Mouse (Mus musculus): ENCODE measurements around the gene Corin. TPM values are rescaled to one million over a fixed set of nuclear protein-coding genes. Genes with fewer than 3 reads are reported as not detected.
A peak's percentile ranks its signal among the peaks of the same experiment; 100 is the strongest.

Gene Corin
- polyA plus RNA-seq, 1 experiment from 2014 or later, result 4.0 TPM

- no peaks in the 10 kb centered on the region for H3K9me3 ChIP-seq
- no peak for ATAC-seq (ENCODE audit: low FRiP score, low read depth)
- no peak overlapping the region for H3K4me2 ChIP-seq (replicated peaks)
- no peak overlapping the region for H3K4me3 ChIP-seq
- H3K27me3 ChIP-seq, result no peaks in the 10 kb centered on the region
- H3K27ac ChIP-seq, result no peak overlapping the region
- 47% methylated on average over 4 of the region's 4 CpGs for WGBS
- H3K36me3 ChIP-seq, result no peaks in the 10 kb centered on the region
- no peak overlapping the region for H3K9ac ChIP-seq
- H3K4me1 ChIP-seq, result no peaks in the 10 kb centered on the region
Measured at GRCm38 (mm10) chr5:72365801-72366200, 138.5 kb downstream of the Corin start.

- Histone ChIP-seq H3K9me3 (no peaks in the 10 kb centered on the region), H3K9ac (no peak overlapping the region), H3K4me1 (no peaks in the 10 kb centered on the region), H3K4me2 (replicated peaks) (no peak overlapping the region), H3K27me3 (no peaks in the 10 kb centered on the region), H3K36me3 (no peaks in the 10 kb centered on the region), H3K4me3 (no peak overlapping the region), H3K27ac (no peak overlapping the region)
- no peak for ATAC-seq (ENCODE audit: low FRiP score, low read depth)
- 77% methylated on average over 3 of the region's 3 CpGs for WGBS
Measured at GRCm38 (mm10) chr5:72363838-72364237, 140.4 kb downstream of the Corin start.

- no peaks in the 10 kb centered on the region for H3K4me1 ChIP-seq
- 62% methylated on average over 4 of the region's 4 CpGs for WGBS
- H3K9me3 ChIP-seq, result no peaks in the 10 kb centered on the region
- no peak overlapping the region for H3K27ac ChIP-seq
- H3K9ac ChIP-seq, result no peak overlapping the region
- H3K36me3 ChIP-seq, result no peaks in the 10 kb centered on the region
- no peak overlapping the region for H3K4me2 ChIP-seq (replicated peaks)
- no peak overlapping the region for H3K4me3 ChIP-seq
- ATAC-seq (ENCODE audit: low FRiP score, low read depth), result no peak
- no peaks in the 10 kb centered on the region for H3K27me3 ChIP-seq
Measured at GRCm38 (mm10) chr5:72353746-72354145, 150.5 kb downstream of the Corin start.

DNA sequence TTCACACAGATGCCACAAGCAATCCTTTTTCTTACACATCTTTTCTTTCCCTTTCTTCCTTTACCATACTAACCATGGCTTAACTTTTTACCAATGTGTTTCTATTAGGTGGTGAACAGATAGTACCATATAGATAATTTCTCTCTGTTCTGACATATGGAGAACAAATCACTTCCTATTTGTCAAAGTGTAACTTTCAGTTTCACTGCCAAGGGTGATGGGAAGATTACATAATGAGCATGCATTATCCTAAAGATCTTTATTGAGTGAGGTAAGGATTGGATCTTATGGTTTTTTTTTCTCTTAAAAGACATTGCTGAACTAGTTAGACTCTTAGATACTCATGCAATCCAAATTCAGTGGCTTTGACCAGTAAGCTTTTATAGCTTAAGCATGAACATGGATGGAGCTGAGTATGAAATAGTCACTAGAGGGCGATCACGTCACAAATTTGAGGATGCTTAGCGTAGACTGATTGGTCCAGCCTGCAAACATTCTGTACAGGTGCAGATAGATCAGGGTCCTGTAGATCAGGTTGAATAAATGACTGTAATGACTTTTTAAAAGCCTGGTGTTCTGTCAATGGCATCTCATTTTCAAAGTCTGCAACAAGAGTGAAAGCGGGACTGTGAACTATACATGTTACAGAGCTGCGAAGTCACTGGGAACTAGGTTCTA, 154.1 kb downstream of the Corin start:
- H3K4me3 ChIP-seq, result no peak overlapping the region
- no peaks in the 10 kb centered on the region for H3K9me3 ChIP-seq
- 32% methylated on average over 5 of the region's 5 CpGs for WGBS
- peak; percentile 81; the same call in 1 of the 2 replicates for ATAC-seq (ENCODE audit: low FRiP score, low read depth)
- H3K27me3 ChIP-seq, result no peaks in the 10 kb centered on the region
- no peaks in the 10 kb centered on the region for H3K4me1 ChIP-seq
- no peak overlapping the region for H3K9ac ChIP-seq
- H3K36me3 ChIP-seq, result no peaks in the 10 kb centered on the region
- H3K27ac ChIP-seq, result no peak overlapping the region
- no peak overlapping the region for H3K4me2 ChIP-seq (replicated peaks)

DNA sequence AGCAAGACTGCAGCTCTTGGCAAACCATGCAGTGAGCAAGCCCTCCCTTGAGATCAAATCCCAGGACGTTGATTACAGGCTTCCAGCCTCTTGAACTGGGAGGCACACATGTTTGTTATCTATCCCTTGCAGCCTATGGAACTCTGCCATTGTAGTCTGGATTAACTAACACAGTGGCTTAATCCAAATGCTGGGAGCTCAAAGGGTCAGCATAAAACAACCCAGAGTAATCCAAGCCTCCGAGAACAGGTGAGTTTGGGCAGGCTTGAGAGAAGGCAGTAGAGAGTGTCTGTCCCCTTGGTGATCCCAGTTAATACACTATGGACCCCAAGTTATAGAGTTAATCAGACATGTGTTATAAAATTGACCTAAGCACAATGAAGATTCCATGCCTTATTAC, 155.7 kb downstream of the Corin start:
- Histone ChIP-seq H3K4me1 (no peaks in the 10 kb centered on the region), H3K9ac (no peak overlapping the region), H3K4me3 (no peak overlapping the region), H3K9me3 (no peaks in the 10 kb centered on the region), H3K36me3 (no peaks in the 10 kb centered on the region), H3K27ac (no peak overlapping the region), H3K27me3 (no peaks in the 10 kb centered on the region), H3K4me2 (replicated peaks) (no peak overlapping the region)
- 60% methylated on average over 2 of the region's 2 CpGs for WGBS
- ATAC-seq (ENCODE audit: low FRiP score, low read depth), result no peak

GRCm38 (mm10) chr5:72335873-72336272, 168.4 kb downstream of the Corin start:
- Histone ChIP-seq H3K4me3 (no peak overlapping the region), H3K27ac (no peak overlapping the region), H3K4me2 (replicated peaks) (no peak overlapping the region), H3K9ac (no peak overlapping the region), H3K4me1 (no peaks in the 10 kb centered on the region), H3K36me3 (no peaks in the 10 kb centered on the region), H3K27me3 (no peaks in the 10 kb centered on the region), H3K9me3 (no peaks in the 10 kb centered on the region)
- WGBS, result 69% methylated on average over 5 of the region's 5 CpGs
- ATAC-seq (ENCODE audit: low FRiP score, low read depth), result no peak

DNA sequence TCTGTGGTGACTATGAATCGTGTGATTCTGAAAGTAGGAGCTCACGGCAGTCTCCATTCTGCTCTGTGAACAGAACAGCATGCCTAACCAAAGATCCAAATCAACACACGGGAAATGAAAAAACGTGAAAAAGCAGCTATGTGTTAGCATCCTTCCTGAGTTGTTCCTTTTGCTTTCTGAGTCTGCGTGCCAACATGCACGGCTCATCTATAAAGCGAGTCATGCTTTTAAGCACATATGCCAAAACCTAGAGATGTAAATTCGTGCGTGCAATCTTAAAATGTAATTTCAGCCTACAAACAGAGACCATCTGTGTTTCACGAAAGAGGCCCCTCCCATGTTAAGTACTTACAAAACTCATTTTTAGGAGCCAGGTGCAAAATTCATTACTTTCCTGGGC, 171.4 kb downstream of the Corin start:
- 59% methylated on average over 10 of the region's 10 CpGs for WGBS
- H3K4me1 ChIP-seq, result peaks cover 10% of the 10 kb centered on the region
- no peaks in the 10 kb centered on the region for H3K36me3 ChIP-seq
- H3K27me3 ChIP-seq, result no peaks in the 10 kb centered on the region
- no peak for ATAC-seq (ENCODE audit: low FRiP score, low read depth)
- no peak overlapping the region for H3K4me2 ChIP-seq (replicated peaks)
- H3K9me3 ChIP-seq, result no peaks in the 10 kb centered on the region
- no peak overlapping the region for H3K27ac ChIP-seq
- H3K4me3 ChIP-seq, result no peak overlapping the region
- H3K9ac ChIP-seq, result no peak overlapping the region

DNA sequence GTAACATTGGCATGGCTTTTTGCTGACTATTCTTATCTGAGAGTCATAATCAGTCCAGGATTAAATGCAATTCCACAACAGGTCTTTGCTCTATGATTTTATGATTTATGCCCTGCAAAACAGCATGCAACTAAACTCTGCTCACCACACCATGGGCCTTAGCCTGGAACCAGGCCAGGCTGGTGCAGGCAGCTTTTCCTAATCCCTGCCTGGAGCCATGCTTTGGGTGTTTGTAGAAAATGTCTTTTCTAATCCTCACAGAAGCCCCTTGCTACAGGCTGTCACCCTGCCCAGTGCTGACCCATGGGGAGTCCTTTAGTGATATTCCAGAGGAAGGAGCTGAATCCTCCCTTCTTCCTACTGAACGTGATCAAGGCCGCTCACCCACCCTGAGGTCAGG, 173.1 kb downstream of the Corin start:
- Histone ChIP-seq H3K36me3 (no peaks in the 10 kb centered on the region), H3K27me3 (no peaks in the 10 kb centered on the region), H3K4me3 (no peak overlapping the region), H3K4me1 (peaks cover 10% of the 10 kb centered on the region), H3K27ac (no peak overlapping the region), H3K9me3 (no peaks in the 10 kb centered on the region), H3K4me2 (replicated peaks) (no peak overlapping the region), H3K9ac (no peak overlapping the region)
- 52% methylated on average over 2 of the region's 2 CpGs for WGBS
- ATAC-seq (ENCODE audit: low FRiP score, low read depth), result no peak

DNA sequence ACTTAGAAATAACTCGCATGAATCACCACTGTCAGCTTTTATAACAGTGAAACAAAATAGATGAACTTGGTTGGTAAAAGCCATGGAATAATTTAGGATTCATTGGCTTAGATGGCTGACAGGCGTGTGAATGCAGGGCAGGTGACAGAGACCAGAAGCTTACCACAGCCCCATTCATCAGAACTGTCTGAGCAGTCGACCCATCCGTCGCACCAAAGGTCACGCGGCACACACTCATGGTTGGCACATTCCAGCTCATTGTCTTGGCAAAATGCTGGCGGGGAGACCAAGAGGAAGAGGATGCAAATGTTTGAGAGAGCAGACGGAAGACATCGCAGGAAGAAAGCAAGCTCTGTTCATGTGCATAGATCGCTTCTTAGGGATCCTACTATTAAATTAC, 173.6 kb downstream of the Corin start:
- no peaks in the 10 kb centered on the region for H3K9me3 ChIP-seq
- no peaks in the 10 kb centered on the region for H3K27me3 ChIP-seq
- WGBS, result 70% methylated on average over 11 of the region's 11 CpGs
- no peak overlapping the region for H3K4me3 ChIP-seq
- H3K36me3 ChIP-seq, result no peaks in the 10 kb centered on the region
- peaks cover 10% of the 10 kb centered on the region for H3K4me1 ChIP-seq
- no peak overlapping the region for H3K4me2 ChIP-seq (replicated peaks)
- ATAC-seq (ENCODE audit: low FRiP score, low read depth), result no peak
- H3K27ac ChIP-seq, result no peak overlapping the region
- no peak overlapping the region for H3K9ac ChIP-seq

- Histone ChIP-seq H3K27ac (no peak overlapping the region), H3K4me3 (no peak overlapping the region), H3K9me3 (no peaks in the 10 kb centered on the region), H3K9ac (no peak overlapping the region), H3K36me3 (no peaks in the 10 kb centered on the region), H3K4me1 (peaks cover 10% of the 10 kb centered on the region), H3K27me3 (no peaks in the 10 kb centered on the region), H3K4me2 (replicated peaks) (no peak overlapping the region)
- no peak for ATAC-seq (ENCODE audit: low FRiP score, low read depth)
- WGBS, result 26% methylated on average over 8 of the region's 8 CpGs
Measured at GRCm38 (mm10) chr5:72329453-72329852, 174.8 kb downstream of the Corin start.

GRCm38 (mm10) chr5:72315282-72315681, 189.0 kb downstream of the Corin start:
- ATAC-seq (ENCODE audit: low FRiP score, low read depth), result no peak
- 75% methylated on average over 4 of the region's 4 CpGs for whole genome bisulfite sequencing
- Histone ChIP-seq H3K27ac (no peak overlapping the region), H3K9ac (no peak overlapping the region), H3K27me3 (no peaks in the 10 kb centered on the region), H3K9me3 (no peaks in the 10 kb centered on the region), H3K4me2 (replicated peaks) (no peak overlapping the region), H3K4me3 (no peak overlapping the region), H3K4me1 (no peaks in the 10 kb centered on the region), H3K36me3 (no peaks in the 10 kb centered on the region)

DNA sequence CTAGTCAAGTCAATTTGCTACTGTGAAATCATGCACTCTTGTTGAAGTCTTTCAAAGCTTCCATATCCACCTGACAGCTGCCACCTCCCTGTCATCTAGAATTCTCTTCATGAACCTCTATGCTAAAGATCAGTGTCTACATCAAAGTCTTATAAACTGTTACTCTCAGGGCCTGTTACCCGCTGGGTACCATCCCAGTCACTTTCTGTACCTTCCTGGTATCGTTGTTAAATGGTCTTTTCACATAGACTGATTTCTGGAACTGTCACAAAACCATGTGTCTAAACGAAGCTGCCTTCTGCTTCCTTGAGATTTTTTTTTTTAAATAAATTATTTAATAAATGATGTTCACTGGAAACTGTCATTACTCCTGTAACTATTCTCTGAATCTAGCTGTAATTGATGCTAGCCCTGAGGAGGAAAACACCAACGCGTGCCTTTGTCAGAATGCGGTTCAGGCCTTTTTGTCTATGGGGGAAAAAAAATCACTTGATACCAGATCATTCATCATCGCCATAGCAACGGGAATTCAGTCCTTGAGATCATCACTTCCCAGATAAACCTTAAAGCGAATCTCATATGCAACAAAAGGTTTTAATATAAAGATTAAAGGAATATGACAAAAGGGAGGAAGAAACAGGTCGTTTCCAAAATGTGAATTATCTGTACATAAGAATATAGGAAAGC, 205.7 kb downstream of the Corin start:
- H3K36me3 ChIP-seq, result peaks cover 13% of the 10 kb centered on the region
- no peak for ATAC-seq (ENCODE audit: low FRiP score, low read depth)
- 86% methylated on average over 10 of the region's 10 CpGs for WGBS

DNA sequence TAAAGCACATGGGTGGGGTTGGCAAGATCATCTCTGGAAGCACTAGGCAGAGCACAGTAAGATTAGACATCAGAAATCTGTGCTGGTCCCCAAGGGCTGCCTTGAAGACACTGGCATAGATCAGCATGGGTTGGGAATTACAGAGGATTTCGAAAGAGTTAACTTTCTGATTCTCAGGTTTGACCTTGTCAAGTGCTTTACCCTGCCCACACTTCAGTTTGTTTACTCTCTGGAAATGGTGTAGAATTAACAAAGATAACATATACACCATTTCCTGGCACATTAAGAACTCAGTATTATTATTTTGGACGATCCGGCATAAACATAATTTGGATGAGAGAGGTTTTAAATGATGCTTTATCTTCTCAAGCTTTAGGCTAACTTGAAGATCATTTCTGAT, 219.2 kb downstream of the Corin start:
- H3K27ac ChIP-seq, result no peak overlapping the region
- peaks cover 15% of the 10 kb centered on the region for H3K36me3 ChIP-seq
- ATAC-seq (ENCODE audit: low FRiP score, low read depth), result no peak
- H3K9ac ChIP-seq, result no peak overlapping the region
- H3K9me3 ChIP-seq, result no peaks in the 10 kb centered on the region
- H3K4me3 ChIP-seq, result no peak overlapping the region
- 91% methylated on average over 3 of the region's 3 CpGs for WGBS
- no peak overlapping the region for H3K4me2 ChIP-seq (replicated peaks)
- no peaks in the 10 kb centered on the region for H3K27me3 ChIP-seq
- peaks cover 8% of the 10 kb centered on the region for H3K4me1 ChIP-seq

More for the DNA sequence above, 205.7 kb downstream of the Corin start:
- Histone ChIP-seq H3K4me3 (no peak overlapping the region), H3K9me3 (no peaks in the 10 kb centered on the region), H3K4me1 (no peaks in the 10 kb centered on the region), H3K9ac (no peak overlapping the region), H3K27ac (no peak overlapping the region), H3K4me2 (replicated peaks) (no peak overlapping the region), H3K27me3 (no peaks in the 10 kb centered on the region)
